8 mouse cellular contexts compared by ENCODE assay signal in the genomic region with DNA sequence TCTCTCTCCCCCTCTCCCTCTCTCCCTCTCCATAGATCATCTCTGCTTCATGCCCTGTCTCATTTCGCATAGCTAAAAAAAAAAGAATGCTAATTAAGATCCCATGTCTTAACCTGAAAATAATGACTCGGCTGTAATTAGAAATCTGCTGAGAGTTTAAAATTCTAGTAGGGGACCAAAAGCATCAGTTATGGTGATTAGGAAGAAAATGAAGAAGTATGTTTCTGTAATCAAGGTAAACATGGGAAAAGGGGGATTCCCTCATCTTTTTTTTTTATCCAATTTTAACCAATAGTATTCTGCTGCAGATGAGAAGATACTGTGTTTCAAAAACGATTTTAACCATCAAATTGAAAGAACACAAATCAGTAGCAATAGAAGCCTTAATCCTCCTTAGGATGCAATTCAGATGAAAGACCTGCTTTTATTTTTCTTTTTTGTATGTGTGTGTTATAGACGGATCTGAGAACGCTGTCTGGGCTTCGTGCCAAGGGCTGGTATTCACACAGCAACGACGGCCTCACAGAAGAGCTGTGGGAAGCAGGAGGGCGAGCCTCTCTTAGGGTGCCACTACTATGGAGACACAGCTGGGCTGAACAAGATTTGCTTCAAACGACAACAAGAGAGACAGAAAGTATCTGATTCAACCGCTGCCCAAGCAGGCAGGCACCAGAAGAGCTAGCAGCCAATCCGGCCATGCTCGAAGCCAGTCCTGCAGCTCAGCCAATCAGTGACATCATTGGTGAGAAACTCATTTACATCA.
DNase-seq lines count a peak whose midpoint lies in the region; ATAC-seq lines count a peak whose summit lies in the region.

No protein-coding gene starts in this region.

- peak overlapping the region; percentile 35 for H3K4me2 ChIP-seq in limb, embryonic 12.5 days
- H3K4me2 ChIP-seq in embryonic facial prominence, embryonic 15.5 days (replicated peaks): peak overlapping the region; percentile 52

- H3K27me3 ChIP-seq in limb, embryonic 12.5 days: no peaks in the 10 kb centered on the region
- H3K27me3 ChIP-seq in limb, embryonic 10.5 days (ENCODE audit: low read depth, poor library complexity, severe bottlenecking): no peaks in the 10 kb centered on the region
- H3K27me3 ChIP-seq in embryonic facial prominence, embryonic 15.5 days: no peaks in the 10 kb centered on the region

- peak overlapping the region; percentile 3; the same call in 1 of the 2 replicates for H3K4me3 ChIP-seq in limb, embryonic 12.5 days (replicated peaks)
- H3K4me3 ChIP-seq in limb, embryonic 10.5 days: no peak overlapping the region
- H3K4me3 ChIP-seq in embryonic facial prominence, embryonic 15.5 days (replicated peaks): peak overlapping the region; percentile 38

- no peaks in the 10 kb centered on the region for H3K9me3 ChIP-seq in limb, embryonic 12.5 days
- no peaks in the 10 kb centered on the region for H3K9me3 ChIP-seq in limb, embryonic 10.5 days (replicated peaks)
- no peaks in the 10 kb centered on the region for H3K9me3 ChIP-seq in embryonic facial prominence, embryonic 15.5 days (replicated peaks)

- no peak overlapping the region for H3K27ac ChIP-seq in limb, embryonic 12.5 days
- no peak overlapping the region for H3K27ac ChIP-seq in limb, embryonic 10.5 days
- H3K27ac ChIP-seq in embryonic facial prominence, embryonic 15.5 days (replicated peaks): peak overlapping the region; percentile 83

- no peak overlapping the region for H3K9ac ChIP-seq in limb, embryonic 12.5 days (replicated peaks)
- H3K9ac ChIP-seq in embryonic facial prominence, embryonic 15.5 days: peak overlapping the region; percentile 13; the same call in 1 of the 2 replicates

- ATAC-seq in limb, embryonic 12.5 days (ENCODE audit: insufficient number of reproducible peaks, insufficient read depth, low FRiP score, low TSS enrichment, low read depth): peak; percentile 27; the same call in 1 of the 2 replicates
- peak; percentile 69 for ATAC-seq in embryonic facial prominence, embryonic 15.5 days (ENCODE audit: insufficient number of reproducible peaks, low FRiP score, low TSS enrichment, low read depth)

- WGBS in limb, embryonic 12.5 days: 46% methylated on average over 13 of the region's 13 CpGs
- WGBS in limb, embryonic 10.5 days: 73% methylated on average over 13 of the region's 13 CpGs
- 7% methylated on average over 13 of the region's 13 CpGs for WGBS in embryonic facial prominence, embryonic 15.5 days

- no peaks in the 10 kb centered on the region for H3K36me3 ChIP-seq in limb, embryonic 12.5 days
- no peaks in the 10 kb centered on the region for H3K36me3 ChIP-seq in limb, embryonic 10.5 days
- H3K36me3 ChIP-seq in embryonic facial prominence, embryonic 15.5 days: no peaks in the 10 kb centered on the region

- intact Hi-C loops in heart, postnatal 36 days (cut with DNase I): no loop called here

- H3K4me1 ChIP-seq in limb, embryonic 12.5 days (replicated peaks): peaks cover 28% of the 10 kb centered on the region; the same call in 1 of the 2 replicates
- peaks cover 32% of the 10 kb centered on the region for H3K4me1 ChIP-seq in limb, embryonic 10.5 days
- H3K4me1 ChIP-seq in embryonic facial prominence, embryonic 15.5 days: peaks cover 10% of the 10 kb centered on the region

- DNase-seq in limb, embryonic 10.5 days (ENCODE audit: low spot score): no peak
- peak; percentile 5 to 11 for DNase-seq in heart, postnatal 36 days
- peak; percentile 87 to 92 for DNase-seq in layer of hippocampus, adult 8-10 months (ENCODE audit: low spot score in 2 of 2)
- DNase-seq in lung, postnatal 36 days: peak; percentile 7
- DNase-seq in right cerebral cortex, postnatal 10 days (ENCODE audit: low spot score in 2 of 2): peak; percentile 95 to 96
- no peak for DNase-seq in thymus, postnatal 14 days

Comparison
In these comparisons a context has a peak if more than half of its experiments do, and no peak if none do; other contexts are left out.
1. DNase-seq: peak in heart, postnatal 36 days (2 of 2), layer of hippocampus, adult 8-10 months (2 of 2), lung, postnatal 36 days (single experiment) and right cerebral cortex, postnatal 10 days (2 of 2); none in limb, embryonic 10.5 days (single experiment) and thymus, postnatal 14 days (single experiment).